Mouse (Mus musculus) frontal cortex, postnatal 14 days (tissue): ENCODE results near the gene Eefsec.
A peak's percentile ranks its signal among the peaks of the same experiment; 100 is the strongest.

Experiments used
- DNase-seq, 2 experiments: peaks; one replicate each; pipeline ENCODE4 v3.0.0; 2022; ENCODE audit warnings: low spot score in 2 of 2

Gene Eefsec

GRCm38 (mm10) chr6:88416130-88416758 lies 30.1 kb downstream of the Eefsec start:
- DNase-seq = no peak

- DNase-seq = no peak
Observed at GRCm38 (mm10) chr6:88412604-88413003, 33.7 kb downstream of the Eefsec start.

GRCm38 (mm10) chr6:88409492-88409891 lies 36.8 kb downstream of the Eefsec start:
- no peak for DNase-seq

DNA sequence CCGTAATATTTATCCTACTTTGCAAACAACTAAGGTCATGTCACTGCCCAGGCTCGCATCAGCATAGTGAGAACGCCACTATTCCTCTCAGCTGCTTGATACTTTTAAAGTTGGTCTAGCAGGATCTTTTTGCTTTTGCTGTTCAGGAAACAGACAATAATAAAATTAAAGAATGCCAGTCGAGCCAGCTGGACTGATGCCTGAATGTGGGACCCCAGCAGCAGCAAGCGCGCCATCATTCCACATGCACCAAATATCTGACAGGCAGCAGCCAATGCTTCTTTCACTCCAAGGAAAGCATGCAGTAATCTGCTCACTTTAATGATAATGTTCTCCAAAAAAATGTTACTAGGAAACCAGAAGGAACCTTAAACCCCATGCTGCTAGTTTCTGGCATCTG lies 45.9 kb downstream of the Eefsec start:
- no peak for DNase-seq

DNA sequence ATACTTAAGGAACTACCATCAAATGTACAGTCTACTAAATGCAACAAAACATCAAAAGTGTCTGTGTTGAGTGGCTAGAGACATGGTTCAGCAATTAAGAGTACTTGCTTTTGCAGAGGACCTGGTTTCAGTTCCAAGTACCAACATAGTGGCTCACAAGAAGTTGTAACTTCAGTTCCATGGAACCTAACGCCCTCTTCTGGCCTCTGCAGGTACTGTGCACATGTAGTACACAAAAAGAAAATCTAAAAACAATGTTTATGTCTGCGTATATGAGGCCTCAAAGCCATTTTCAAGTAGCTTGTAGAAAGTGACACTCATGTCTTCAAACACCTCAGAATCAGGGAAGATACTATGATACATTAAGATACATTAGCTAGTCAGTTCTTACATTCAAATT lies 48.4 kb downstream of the Eefsec start:
- no peak for DNase-seq

DNA sequence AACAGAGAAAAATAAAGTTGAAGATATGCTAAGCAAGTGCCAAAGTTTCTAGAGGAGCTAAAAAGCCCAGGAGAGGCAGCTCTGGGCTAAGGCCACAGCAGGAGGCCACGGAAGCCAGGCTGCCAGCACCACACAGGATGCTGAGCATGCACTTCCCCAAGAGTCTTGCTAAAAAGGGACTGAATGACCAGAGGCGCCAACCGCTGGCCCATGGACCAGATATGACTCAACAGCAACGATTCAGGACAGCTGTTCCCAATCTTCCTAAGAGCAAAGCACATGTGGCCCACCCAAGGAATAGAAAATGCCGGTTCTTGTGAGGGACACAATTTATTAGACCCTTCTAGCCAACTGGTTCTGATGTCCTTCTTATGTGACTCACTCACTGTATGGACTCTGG lies 57.4 kb downstream of the Eefsec start:
- DNase-seq = no peak

DNA sequence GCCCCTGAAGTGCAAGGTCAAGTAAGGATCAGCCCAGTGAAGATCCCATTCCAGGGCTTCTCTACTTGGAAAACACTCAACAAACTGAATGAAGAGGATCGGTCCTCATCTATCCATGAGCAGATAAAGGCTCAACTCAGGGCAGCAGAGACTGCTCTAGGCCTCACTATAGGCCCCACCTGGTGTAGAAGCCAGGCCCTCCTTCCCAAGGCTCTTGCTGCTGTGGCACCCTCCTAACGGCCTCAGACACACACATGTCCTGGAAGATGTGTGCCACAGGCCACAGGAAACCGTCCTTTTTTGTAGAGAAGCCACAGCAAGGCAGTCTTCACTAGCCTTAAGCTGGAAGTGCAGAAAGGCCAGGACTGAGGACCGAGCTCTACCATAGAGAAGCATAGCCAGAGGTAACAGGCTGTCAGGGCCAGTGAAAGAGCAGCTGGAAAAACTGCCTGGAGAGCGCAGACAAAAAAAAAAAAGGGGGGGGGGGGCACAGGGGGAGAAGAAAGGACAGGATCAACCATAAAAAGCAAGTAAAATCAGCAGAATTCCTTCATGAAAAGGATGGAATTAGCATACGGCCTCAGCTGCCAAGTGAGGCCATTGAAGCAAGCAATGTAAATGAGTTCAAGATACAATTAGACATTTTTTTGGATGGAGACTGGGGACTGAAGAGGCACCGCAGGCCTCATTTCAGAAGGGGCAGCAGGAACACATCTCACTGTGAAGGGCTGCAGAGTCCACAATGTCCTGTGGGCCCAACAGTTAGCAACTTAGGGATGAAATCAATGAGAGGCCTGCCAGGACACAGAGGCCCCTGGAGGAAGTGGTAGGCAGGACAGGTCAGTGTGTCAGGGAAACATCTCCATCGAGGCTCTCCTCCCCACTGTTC lies 58.3 kb downstream of the Eefsec start:
- no peak for DNase-seq

- DNase-seq = no peak
Observed at GRCm38 (mm10) chr6:88384420-88385053, 61.8 kb downstream of the Eefsec start.

DNA sequence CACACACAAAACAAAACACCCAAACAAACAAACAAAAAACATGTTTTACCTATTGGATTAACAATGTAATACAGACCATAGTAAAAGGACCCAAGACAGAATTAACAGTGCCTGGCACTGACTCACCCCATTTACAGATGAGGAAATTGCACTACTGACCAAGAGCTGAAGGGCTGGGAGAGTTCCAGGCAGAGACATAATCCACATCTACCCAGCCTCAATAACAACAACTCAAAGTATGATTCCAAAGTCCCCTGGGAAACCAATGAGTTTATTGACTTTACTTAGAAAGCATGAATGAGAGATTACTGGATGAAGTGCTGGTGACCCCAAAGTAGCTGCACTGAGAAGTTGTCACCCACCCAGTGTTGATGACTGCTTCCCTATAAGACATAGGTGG lies 62.6 kb downstream of the Eefsec start:
- DNase-seq = no peak

DNA sequence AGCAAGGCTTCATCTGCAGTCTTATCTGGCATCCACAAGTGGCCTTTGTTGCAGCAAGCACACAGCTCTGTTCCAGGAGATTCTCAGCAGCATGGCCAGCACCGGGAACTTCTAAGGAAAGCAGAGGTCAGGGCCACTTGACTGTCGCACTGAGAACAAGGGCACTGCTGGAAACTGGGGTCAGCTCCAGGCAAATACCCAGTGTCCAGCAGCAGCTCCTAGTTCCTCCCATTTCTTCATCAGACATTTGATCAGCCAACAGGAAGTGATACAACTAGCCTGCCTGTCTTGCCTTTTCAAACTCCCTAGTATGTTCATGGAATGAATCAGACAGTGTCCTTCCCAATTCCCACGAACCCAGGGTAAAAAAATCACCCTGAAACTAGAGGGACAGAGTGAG lies 66.6 kb downstream of the Eefsec start:
- no peak for DNase-seq

DNA sequence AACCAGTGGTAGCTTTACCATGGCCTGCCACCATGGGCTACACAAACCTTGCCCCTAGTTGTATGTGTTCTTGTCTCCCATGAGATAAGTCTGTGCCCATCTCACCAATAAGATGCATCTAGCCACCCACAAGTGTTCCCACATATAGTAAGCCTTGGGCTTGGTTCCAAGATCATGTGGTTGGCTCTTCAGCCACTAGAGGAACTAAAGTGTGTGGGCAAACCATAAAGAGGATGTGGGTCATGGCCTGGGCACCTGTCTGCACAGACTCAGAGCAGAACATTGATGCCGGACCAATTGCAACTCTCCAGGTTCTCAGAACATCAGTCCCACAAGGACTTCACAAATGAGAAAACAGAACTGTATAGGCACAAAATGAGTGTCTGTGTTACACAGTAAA lies 67.5 kb downstream of the Eefsec start:
- DNase-seq = no peak

DNA sequence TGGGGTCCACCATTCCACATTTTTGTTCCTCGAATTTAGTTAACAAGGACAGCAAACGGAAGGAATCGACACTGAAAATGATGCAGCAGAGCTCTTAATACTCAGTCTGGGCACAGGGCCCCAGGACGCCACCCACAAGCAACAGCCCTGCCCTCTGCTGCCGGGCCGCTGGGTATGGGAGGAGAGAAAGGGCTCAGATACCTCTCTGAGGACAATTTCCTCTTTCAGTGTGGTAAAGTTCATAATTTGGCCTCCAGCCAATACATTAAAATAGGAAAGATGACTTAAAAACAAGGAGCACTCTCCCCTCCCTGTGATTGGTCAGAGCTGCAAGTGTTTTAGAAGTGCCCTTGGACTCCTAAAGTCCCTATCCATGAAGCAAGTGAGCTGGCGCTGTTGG lies 72.1 kb downstream of the Eefsec start:
- no peak for DNase-seq

GRCm38 (mm10) chr6:88369851-88370635 lies 76.3 kb downstream of the Eefsec start:
- no peak for DNase-seq

DNA sequence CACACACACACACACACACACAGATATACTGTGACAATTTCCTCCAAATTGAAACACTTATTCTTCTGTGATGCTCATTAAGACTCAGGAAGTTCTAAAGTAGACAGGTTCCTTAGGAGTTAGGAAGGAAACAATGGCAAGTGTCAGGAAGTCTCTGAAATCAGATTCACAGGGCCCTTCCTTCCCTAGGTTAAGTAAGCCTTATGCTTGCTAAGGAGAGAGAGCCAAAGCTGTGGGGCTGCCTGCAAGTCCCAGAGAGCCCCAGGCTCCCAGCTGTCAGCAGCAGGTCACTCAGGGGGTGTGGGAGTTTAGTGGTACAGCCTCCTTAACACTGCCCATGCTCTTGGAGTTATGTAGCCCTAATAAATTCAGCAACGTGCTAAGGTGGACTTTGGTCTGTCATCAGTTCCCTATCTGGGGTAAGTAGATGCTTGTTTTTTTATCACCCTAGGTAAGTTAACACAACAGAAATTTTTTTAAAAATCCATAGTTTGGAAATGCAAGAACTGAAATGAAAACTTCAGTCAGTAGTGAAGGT lies 82.8 kb downstream of the Eefsec start:
- DNase-seq = no peak

DNA sequence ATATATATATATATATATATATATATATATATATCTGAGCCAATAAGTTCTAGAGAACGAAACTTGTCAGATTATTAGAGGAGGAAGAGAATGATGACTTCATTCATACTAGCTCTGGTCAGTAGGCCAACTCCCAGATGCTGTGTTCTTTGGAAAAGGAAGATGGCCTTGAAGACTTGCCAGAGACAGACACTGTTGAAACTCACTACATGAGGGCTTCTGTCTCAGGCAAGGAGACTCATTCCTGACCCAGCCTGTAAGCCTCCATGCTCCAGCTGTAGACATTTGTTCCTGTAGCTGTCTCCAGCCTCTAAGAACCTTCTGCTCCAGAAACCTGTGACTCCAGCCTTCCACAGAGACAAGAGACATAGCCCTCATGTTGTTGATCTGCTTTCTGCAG lies 85.2 kb downstream of the Eefsec start:
- no peak for DNase-seq

- no peak for DNase-seq
Observed at GRCm38 (mm10) chr6:88358210-88358609, 88.1 kb downstream of the Eefsec start.

DNA sequence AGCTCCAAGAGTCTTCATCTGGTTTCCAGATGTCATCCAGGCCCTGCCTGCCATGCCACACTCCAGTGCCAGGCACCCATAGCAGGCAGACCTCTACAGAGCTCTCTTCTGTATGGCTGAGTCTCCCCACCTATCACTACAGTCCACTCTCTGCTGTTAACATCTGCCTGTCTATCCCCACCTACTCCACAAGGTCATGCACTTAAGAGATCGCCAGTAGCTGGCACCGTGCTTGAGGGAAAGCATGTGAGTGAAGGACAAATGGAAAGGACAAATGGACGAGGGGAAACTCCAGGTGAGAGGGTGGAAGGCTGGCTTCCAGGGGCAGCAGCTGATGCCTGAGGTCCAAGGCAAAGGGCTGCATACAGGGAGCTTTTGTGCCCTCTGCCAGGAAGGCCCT lies 90.5 kb downstream of the Eefsec start:
- DNase-seq = no peak

GRCm38 (mm10) chr6:88352541-88352940 lies 93.8 kb downstream of the Eefsec start:
- DNase-seq = no peak

- no peak for DNase-seq
Observed at GRCm38 (mm10) chr6:88346776-88347175, 99.6 kb downstream of the Eefsec start.

GRCm38 (mm10) chr6:88345311-88345710 lies 101.0 kb downstream of the Eefsec start:
- DNase-seq = no peak

DNA sequence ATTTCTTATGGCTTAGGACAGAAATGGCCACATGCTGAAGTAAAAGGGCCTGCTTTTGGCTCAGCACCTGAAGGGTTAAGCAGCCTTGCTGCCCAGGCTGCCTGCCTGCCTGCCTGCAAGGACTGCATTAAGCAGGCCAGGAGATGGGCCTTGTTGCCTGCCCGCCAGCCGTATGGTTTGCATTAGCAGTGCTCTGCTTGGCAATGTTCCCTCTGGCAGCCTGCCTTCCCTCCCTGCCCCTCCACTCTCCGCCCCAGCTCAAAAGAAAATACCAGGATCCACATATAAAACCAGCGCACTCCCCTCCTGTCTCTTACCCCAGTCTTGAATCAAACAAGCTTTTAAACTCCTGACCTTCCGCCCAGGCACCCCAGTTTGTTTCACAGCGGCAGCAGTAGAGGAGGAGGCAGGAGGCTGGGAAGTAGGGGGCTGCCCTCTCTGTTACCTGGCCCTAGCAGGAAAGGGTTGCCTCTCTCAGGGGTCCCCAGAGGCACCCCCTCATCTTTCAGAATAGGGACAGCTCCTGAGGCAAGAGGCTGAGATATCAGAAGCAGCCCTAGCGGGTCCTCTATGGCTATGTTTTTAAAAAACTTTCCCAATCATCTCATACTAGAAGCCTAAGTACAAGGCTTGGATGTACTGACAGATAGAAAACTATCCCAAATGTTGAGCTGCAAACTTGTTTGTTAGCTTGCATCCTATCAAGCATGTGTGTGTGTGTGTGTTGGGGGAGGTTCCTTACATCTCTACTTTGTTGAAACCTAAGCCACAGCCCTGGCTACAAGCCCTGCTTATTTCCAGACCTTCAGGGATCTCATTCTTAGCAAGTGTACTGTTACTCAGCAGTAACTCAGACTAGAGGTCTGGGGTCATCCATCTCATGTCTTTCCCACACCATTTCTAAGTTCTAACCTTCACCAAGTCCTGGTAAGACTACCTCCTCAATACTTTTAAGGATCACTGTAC lies 102.6 kb downstream of the Eefsec start:
- DNase-seq = peak; percentile 57 to 67
